Mouse (Mus musculus) midbrain, embryonic 10.5 days (tissue): ENCODE measurements around the gene Hpf1. TPM values are rescaled to one million over a fixed set of nuclear protein-coding genes. Genes with fewer than 3 reads are reported as not detected.

Experiments
- DNase-seq: peaks from one replicate; pipeline ENCODE4 v3.0.0-alpha.2; 2017; ENCODE audit warnings: low spot score
- H3K27ac ChIP-seq: fragments of 300-500 bp; sonication (generic); replicated peaks from 2 replicates; pipeline ENCODE4 v1.5.1; 2016; ENCODE audit warnings: mild to moderate bottlenecking
- H3K27me3 ChIP-seq: fragments of 300-500 bp; sonication (generic); 2 replicates; pipeline ENCODE4 v1.6.1; 2016; ENCODE audit warnings: low read depth, mild to moderate bottlenecking; ENCODE audit not compliant: poor library complexity, severe bottlenecking
- H3K36me3 ChIP-seq: fragments of 300-500 bp; sonication (generic); 2 replicates; pipeline ENCODE4 v1.6.1; 2016; ENCODE audit warnings: mild to moderate bottlenecking, moderate library complexity
- H3K4me1 ChIP-seq: fragments of 300-500 bp; sonication (generic); 2 replicates; pipeline ENCODE4 v1.6.1; 2016
- H3K4me3 ChIP-seq: fragments of 300-500 bp; sonication (generic); 2 replicates; pipeline ENCODE4 v1.5.1; 2016; ENCODE audit warnings: mild to moderate bottlenecking, moderate library complexity
- H3K9me3 ChIP-seq: fragments of 300-500 bp; sonication (generic); replicated peaks from 2 replicates; pipeline ENCODE4 v1.6.1; 2016; ENCODE audit warnings: mild to moderate bottlenecking
- WGBS: fragments of 180-500 bp; shearing (Covaris S2); methylation state at CpG from one replicate; pipeline ENCODE4 v1.1.7; 2016; 5-methylcytosine and 5-hydroxymethylcytosine counted together
- polyA plus RNA-seq: library from polyadenylated mRNA; unstranded; fragments of >200 nt; fragmentation: Nextera tagmentation; extraction: Ambion mirVana; gene quantifications from 2 replicates; pipeline ENCODE4 v1.2.1, GENCODE M21; 2016

Hpf1 gene
- 123 and 140 TPM in 2 replicates for polyA plus RNA-seq

GRCm38 (mm10) chr8:60889843-60890519 lies at the start of gene Hpf1:
TSS of gene Hpf1 (plus strand) at chr8:60890418.
- Histone ChIP-seq H3K4me3 (peak within 1 kb of the TSS; percentile 90), H3K9me3 (no peaks in the 10 kb centered on the region), H3K4me1 (peaks cover 21% of the 10 kb centered on the region), H3K36me3 (peaks cover 29% of the 10 kb centered on the region), H3K27ac (peak within 1 kb of the TSS; percentile 93), H3K27me3 (no peaks in the 10 kb centered on the region)
- DNase-seq = peak; percentile 96
- WGBS = 7% methylated on average over 43 of the region's 43 CpGs

GRCm38 (mm10) chr8:60842388-60842787 lies 47.8 kb upstream of the Hpf1 start:
- Histone ChIP-seq H3K27me3 (no peaks in the 10 kb centered on the region), H3K36me3 (no peaks in the 10 kb centered on the region), H3K4me1 (no peaks in the 10 kb centered on the region; the same call in 1 of the 2 replicates), H3K4me3 (no peak overlapping the region), H3K27ac (no peak overlapping the region), H3K9me3 (no peaks in the 10 kb centered on the region)
- 88% methylated on average over 6 of the region's 6 CpGs for WGBS
- DNase-seq = no peak

GRCm38 (mm10) chr8:60857559-60857958 lies 32.7 kb upstream of the Hpf1 start:
- Histone ChIP-seq H3K4me1 (no peaks in the 10 kb centered on the region), H3K36me3 (no peaks in the 10 kb centered on the region), H3K4me3 (no peak overlapping the region), H3K9me3 (no peaks in the 10 kb centered on the region), H3K27ac (no peak overlapping the region), H3K27me3 (no peaks in the 10 kb centered on the region)
- DNase-seq = no peak

GRCm38 (mm10) chr8:60858091-60858490 lies 32.1 kb upstream of the Hpf1 start:
- H3K4me3 ChIP-seq = no peak overlapping the region
- no peaks in the 10 kb centered on the region for H3K4me1 ChIP-seq
- no peak overlapping the region for H3K27ac ChIP-seq
- no peaks in the 10 kb centered on the region for H3K9me3 ChIP-seq
- H3K27me3 ChIP-seq = no peaks in the 10 kb centered on the region
- H3K36me3 ChIP-seq = no peaks in the 10 kb centered on the region
- no peak for DNase-seq

GRCm38 (mm10) chr8:60858911-60859476 lies 31.2 kb upstream of the Hpf1 start:
- no peak for DNase-seq
- H3K27me3 ChIP-seq = no peaks in the 10 kb centered on the region
- no peaks in the 10 kb centered on the region for H3K4me1 ChIP-seq
- no peak overlapping the region for H3K4me3 ChIP-seq
- H3K9me3 ChIP-seq = no peaks in the 10 kb centered on the region
- H3K27ac ChIP-seq = no peak overlapping the region
- no peaks in the 10 kb centered on the region for H3K36me3 ChIP-seq
- WGBS = 69% methylated on average over 4 of the region's 4 CpGs

DNA sequence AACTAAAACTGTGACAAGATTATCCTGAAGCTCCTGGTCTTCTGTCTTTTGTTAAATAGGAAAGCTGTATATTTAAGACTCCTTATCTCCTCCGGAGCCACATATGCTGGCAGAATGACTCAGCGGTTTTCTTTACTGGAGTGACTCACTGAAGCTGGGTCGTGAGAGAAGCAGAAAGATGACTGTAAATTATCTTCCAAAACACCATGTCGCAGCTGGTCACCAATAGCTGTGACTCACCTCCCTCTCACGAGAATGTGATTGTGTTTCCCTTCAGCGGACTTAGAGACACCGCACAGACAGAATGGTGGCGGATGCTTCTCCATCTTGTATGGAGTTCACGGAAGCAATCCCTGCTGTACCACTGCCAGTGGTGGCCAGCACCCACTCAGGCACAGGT lies 30.6 kb upstream of the Hpf1 start:
- Histone ChIP-seq H3K27ac (no peak overlapping the region), H3K27me3 (no peaks in the 10 kb centered on the region), H3K4me1 (no peaks in the 10 kb centered on the region), H3K4me3 (no peak overlapping the region), H3K9me3 (no peaks in the 10 kb centered on the region), H3K36me3 (no peaks in the 10 kb centered on the region)
- WGBS = 86% methylated on average over 9 of the region's 9 CpGs
- no peak for DNase-seq

DNA sequence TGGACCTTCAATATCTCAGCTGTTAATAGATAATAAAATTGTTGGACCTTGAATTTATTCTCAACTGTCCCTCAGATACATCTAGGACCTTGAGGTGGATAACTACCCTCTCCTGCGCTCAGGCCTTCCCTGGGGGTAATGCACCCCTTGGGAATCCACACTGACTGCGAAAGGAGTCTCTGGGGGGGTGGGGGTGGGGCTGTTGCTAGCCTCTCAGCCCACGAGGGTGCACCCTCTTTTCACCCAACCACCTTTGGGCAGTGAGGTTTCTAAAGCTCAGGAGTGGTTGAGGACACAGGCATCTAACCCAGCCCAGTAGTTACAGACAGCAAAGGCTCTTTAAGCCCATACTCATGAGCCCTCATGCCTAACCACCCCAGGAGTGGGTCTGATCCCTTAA lies 29.5 kb upstream of the Hpf1 start:
- H3K4me1 ChIP-seq = no peaks in the 10 kb centered on the region
- DNase-seq = no peak
- H3K27me3 ChIP-seq = no peaks in the 10 kb centered on the region
- H3K36me3 ChIP-seq = no peaks in the 10 kb centered on the region
- 79% methylated on average over 3 of the region's 3 CpGs for WGBS
- no peak overlapping the region for H3K27ac ChIP-seq
- no peaks in the 10 kb centered on the region for H3K9me3 ChIP-seq
- H3K4me3 ChIP-seq = no peak overlapping the region

- H3K27me3 ChIP-seq = no peaks in the 10 kb centered on the region
- DNase-seq = no peak
- WGBS = 90% methylated on average over 6 of the region's 6 CpGs
- no peak overlapping the region for H3K4me3 ChIP-seq
- H3K27ac ChIP-seq = no peak overlapping the region
- H3K36me3 ChIP-seq = no peaks in the 10 kb centered on the region
- H3K9me3 ChIP-seq = no peaks in the 10 kb centered on the region
- no peaks in the 10 kb centered on the region for H3K4me1 ChIP-seq
Observed at GRCm38 (mm10) chr8:60861783-60862182, 28.4 kb upstream of the Hpf1 start.

DNA sequence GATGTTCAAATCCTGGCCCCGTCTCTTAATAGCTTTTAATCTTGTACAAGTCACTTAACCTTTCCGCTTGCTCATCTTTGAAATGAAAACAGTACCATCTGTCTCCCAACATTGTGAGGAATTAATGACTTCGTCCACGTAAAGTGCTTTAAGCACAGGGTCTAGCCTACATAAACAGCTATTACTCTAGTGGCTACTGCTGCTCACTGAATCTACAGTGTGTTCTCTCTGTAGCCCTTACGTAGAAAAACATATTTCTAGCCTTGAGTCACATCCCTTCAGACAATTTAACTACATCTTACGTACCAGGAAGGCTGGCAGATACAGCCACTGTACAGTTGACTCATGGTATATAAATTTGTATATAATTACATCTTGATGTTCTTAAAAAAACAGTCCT lies 25.3 kb upstream of the Hpf1 start:
- H3K4me1 ChIP-seq = no peaks in the 10 kb centered on the region
- WGBS = 86% methylated on average over 6 of the region's 6 CpGs
- no peaks in the 10 kb centered on the region for H3K36me3 ChIP-seq
- H3K4me3 ChIP-seq = no peak overlapping the region
- no peak for DNase-seq
- no peak overlapping the region for H3K27ac ChIP-seq
- no peaks in the 10 kb centered on the region for H3K9me3 ChIP-seq
- no peaks in the 10 kb centered on the region for H3K27me3 ChIP-seq

DNA sequence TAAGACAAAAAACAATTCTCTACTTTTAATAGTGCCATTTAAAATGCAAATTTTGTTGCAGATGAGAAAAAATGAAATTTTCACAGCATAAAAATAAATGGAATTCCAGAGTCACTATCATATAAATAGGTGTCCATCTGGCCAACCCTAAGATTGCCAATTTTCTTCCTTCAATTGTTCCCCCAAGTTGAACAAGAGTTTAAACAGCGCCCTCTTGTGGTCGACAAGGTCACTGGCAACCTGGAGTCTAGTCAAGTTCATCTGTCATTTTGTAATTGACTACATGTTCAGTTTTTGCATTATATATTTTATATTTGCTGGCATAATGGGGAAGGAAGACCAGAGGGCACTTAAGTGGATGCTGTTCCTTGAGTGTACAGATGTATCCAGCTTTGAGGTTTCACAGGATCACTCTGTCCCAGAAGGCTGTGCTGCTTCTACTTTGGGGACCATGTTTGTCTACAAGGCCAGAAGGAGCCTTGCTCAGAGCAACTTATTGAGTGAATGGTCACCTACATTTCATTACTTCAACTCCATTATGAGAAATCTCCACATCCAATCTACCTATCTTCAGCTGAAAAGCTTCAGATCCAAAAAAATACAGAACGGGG lies 24.6 kb upstream of the Hpf1 start:
- Histone ChIP-seq H3K27me3 (no peaks in the 10 kb centered on the region), H3K27ac (no peak overlapping the region), H3K4me1 (0 out of 2 replicates have a peak, but pooled peaks cover 3% of the 10 kb centered on the region), H3K36me3 (no peaks in the 10 kb centered on the region), H3K4me3 (no peak overlapping the region), H3K9me3 (no peaks in the 10 kb centered on the region)
- peak; percentile 53 for DNase-seq
- WGBS = 31% methylated on average over 3 of the region's 3 CpGs

GRCm38 (mm10) chr8:60867468-60868115 lies 22.6 kb upstream of the Hpf1 start:
- Histone ChIP-seq H3K4me3 (no peak overlapping the region), H3K36me3 (no peaks in the 10 kb centered on the region), H3K27ac (no peak overlapping the region), H3K27me3 (no peaks in the 10 kb centered on the region), H3K4me1 (peaks cover 8% of the 10 kb centered on the region; the same call in 1 of the 2 replicates), H3K9me3 (no peaks in the 10 kb centered on the region)
- no peak for DNase-seq
- 85% methylated on average over 4 of the region's 4 CpGs for WGBS

DNA sequence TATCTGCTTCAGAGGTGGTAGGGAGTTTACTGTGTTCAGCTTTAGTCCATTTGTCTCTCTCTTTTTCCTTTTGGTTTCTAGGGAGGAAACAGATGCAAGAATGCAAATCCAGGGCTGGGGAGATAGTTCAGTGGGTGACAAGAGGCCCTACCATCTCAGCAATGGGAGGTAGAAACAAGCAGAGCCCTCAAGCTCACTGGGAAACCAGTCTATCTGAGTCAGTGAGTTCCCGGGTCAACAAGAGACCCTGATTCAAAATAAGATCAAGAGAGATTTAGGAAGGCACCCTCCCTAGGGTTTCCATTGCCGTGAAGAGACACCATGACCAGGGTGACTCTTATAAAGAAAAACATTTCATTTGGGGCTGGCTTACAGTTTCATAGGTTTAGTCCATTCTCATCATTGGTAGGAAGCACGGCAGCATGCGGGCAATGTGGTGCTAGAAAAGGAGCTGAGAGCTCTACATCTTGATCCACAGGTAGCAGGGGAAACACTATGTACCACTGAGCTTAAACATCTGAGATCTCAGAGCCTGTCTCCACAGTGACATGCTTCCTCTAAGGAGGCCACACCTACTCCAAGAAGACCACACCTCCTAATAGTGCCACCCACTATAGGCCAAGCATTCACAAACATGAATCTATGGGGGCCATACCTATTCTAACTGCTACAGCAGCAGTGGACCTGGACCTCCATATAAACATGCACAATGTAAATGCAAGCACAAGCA lies 21.8 kb upstream of the Hpf1 start:
- H3K4me3 ChIP-seq = no peak overlapping the region
- no peaks in the 10 kb centered on the region for H3K27me3 ChIP-seq
- H3K27ac ChIP-seq = no peak overlapping the region
- WGBS = 91% methylated on average over 4 of the region's 4 CpGs
- H3K4me1 ChIP-seq = peaks cover 8% of the 10 kb centered on the region; the same call in 1 of the 2 replicates
- no peak for DNase-seq
- no peaks in the 10 kb centered on the region for H3K9me3 ChIP-seq
- H3K36me3 ChIP-seq = no peaks in the 10 kb centered on the region
